Mouse (Mus musculus) splenic B cell, adult 2 months (primary cell): ENCODE data around the gene Adamts3.

Experiments
- DNase-seq: peaks from one replicate; pipeline ENCODE4 v3.0.0-alpha.2; 2011; ENCODE audit warnings: low read depth, low spot score
- H3K27me3 ChIP-seq: 2 replicates; pipeline ENCODE4 v1.6.1; 2012; ENCODE audit warnings: mild to moderate bottlenecking, low read length, moderate library complexity, mixed read lengths; ENCODE audit not compliant: control insufficient read depth, poor library complexity, insufficient read depth, severe bottlenecking
- H3K36me3 ChIP-seq: 2 replicates; pipeline ENCODE4 v1.6.1; 2012; ENCODE audit warnings: mild to moderate bottlenecking, low read length, moderate library complexity, mixed read lengths; ENCODE audit not compliant: control insufficient read depth, poor library complexity, insufficient read depth, severe bottlenecking

The Adamts3 gene

DNA sequence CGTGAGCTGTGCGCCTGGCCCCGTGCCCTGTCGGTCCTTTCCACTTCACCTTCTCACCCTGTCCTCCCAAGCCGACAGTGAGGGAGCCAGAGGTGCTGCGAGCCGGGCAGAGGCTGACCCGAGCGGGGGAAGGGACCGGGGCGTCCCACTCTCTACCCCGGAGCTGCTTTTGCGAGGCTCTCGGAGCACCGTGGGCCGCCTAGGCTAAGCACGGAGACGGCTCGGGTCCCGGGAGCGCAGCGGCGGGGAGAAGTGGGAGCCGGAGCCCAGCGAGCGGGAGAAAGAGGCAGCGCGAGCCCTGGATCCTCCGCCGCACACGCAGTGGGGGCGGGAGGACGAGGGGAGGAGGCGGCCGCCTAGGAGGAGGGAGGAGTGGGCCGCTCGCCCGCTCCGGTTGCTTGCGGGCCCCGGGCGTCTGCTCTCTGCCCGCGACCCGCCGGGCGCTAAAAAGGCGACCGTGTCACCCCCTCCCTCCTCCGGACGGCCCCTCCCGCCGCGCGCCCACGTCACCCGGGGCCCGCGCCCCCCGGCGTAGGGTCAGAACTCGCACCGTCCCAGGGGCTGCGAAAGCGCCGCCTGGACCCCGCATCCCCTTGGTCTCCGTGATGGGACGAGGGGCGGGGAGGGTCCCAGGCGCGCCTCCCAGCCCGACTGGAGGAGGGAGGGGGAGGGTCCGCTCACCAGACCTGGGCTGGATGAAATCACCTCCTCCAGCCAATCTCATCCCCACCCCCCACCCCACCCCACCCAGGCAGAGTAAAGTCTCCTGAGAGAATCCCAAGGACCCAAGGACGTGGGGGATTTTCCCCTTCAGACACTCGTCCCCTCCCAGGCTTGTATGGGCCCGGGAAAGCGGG, at the start of gene Adamts3:
TSS of gene Adamts3 (minus strand) at position 284 of the 857 bp plus-strand sequence.
- H3K27me3 ChIP-seq: no peaks in the 10 kb centered on the region
- no peaks in the 10 kb centered on the region for H3K36me3 ChIP-seq
- no peak for DNase-seq

DNA sequence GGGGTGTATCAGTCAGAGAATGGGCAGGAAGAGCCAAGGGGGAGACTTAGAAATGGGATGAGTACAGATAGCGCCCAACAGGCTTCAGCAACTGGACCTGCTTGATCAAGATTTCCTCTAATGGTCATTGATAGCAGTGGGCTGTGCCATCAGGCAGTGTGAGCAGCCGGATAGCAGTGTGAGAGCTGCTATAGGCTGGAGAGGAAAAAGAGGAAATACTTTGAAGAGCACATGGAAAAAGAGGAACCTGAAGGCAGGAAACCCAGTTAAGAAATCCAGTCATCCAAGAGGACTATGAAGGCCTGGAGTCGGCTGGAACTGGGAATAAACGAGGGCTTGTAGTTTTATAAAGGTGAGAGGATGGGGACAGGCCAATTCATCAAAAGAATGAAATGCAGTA, 48.4 kb upstream of the Adamts3 start:
- DNase-seq: no peak
- H3K36me3 ChIP-seq: no peaks in the 10 kb centered on the region
- H3K27me3 ChIP-seq: no peaks in the 10 kb centered on the region; the same call in 1 of the 2 replicates

- H3K27me3 ChIP-seq: no peaks in the 10 kb centered on the region
- DNase-seq: no peak
- no peaks in the 10 kb centered on the region for H3K36me3 ChIP-seq
These were observed 29.2 kb upstream of the Adamts3 start for GRCm38 (mm10) chr5:89912359-89912758.

DNA sequence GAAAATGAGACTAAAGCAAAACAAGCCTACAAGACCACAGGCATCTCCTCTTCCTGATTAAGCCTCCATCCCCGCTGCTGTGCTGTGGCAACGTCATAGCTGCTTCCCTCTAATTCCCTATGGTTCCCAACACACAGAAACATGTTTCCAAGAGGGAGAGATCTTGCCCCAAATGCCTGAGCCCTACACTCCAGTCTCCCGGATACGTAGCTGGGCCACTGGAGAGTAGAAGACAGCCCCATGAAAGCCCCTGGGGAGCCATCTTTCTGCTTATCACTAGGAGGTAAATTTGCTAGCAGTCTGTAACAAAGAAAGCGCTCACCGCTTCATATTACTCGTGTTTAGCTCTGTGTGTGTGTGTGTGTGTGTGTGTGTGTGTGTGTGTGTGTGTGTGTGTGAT, 28.8 kb upstream of the Adamts3 start:
- Histone ChIP-seq H3K36me3 (no peaks in the 10 kb centered on the region), H3K27me3 (no peaks in the 10 kb centered on the region)
- no peak for DNase-seq

DNA sequence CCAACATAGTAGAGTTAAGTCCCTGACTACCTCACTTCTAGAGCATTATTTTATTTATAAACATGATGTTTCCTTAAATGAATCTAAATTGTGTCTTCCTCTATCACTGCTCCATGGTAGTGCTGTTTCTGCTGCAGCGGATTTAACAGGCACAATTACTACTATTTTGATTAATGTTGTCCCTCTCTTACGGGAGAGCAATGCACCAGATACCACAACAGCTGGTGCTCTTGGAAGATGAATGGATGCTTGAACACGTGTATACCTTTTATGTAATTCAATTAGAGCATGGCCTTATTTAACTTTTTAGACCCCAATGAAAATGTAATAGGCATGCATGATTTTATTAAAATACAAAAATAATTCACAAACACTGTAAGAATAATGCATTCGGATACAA, 28.4 kb upstream of the Adamts3 start:
- no peak for DNase-seq
- no peaks in the 10 kb centered on the region for H3K27me3 ChIP-seq
- H3K36me3 ChIP-seq: no peaks in the 10 kb centered on the region

DNA sequence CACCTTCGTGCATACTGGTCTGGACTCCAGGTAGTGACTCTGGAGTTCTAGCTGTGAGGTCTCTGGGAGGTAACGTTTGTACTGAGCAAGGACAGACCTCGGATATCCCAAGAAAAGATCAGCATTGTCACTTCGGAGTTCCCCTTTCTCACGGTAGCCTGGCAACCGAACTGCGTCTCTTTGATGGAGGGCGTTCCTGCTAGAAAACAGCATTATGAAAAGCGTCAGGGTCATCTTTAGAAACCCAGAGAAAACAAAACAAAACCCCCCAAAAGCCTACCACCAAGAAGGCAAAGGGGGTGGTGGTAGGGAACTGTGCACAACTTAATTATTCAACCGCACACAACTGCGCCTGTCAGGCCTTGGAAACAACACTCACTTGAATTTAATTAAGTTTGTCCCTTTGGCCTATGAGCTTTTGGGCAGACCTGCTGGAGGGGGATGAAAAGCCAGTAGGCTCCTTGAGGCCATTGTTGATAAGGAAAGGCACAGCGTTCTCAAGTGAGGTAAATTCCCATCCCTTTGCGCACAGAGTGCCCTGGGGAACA, 23.8 kb upstream of the Adamts3 start:
- DNase-seq: no peak
- Histone ChIP-seq H3K36me3 (no peaks in the 10 kb centered on the region), H3K27me3 (no peaks in the 10 kb centered on the region)

GRCm38 (mm10) chr5:89901026-89901425, 17.9 kb upstream of the Adamts3 start:
- 0 out of 2 replicates have a peak, but pooled peaks cover 2% of the 10 kb centered on the region for H3K27me3 ChIP-seq
- DNase-seq: no peak
- no peaks in the 10 kb centered on the region for H3K36me3 ChIP-seq

DNA sequence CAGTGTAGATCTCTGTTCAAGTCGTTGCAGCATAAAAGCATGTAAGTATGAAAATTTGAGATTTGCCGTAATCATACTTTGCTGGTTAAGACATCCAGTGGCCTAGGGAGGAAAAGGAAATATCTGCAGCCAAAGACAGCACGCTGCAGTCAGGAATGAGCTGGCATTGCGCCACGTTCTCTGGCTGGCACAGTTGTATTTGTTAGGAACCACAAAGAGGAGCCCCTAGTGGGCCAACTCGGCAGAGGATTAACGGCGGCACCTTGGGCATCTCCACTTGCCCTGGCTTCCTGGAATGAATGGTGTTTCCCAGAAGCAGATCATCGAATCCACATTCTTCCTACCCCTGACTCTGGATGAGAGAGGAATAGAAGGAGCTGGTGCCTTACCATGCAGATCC, 14.4 kb upstream of the Adamts3 start:
- Histone ChIP-seq H3K36me3 (no peaks in the 10 kb centered on the region), H3K27me3 (0 out of 2 replicates have a peak, but pooled peaks cover 2% of the 10 kb centered on the region)
- DNase-seq: no peak

DNA sequence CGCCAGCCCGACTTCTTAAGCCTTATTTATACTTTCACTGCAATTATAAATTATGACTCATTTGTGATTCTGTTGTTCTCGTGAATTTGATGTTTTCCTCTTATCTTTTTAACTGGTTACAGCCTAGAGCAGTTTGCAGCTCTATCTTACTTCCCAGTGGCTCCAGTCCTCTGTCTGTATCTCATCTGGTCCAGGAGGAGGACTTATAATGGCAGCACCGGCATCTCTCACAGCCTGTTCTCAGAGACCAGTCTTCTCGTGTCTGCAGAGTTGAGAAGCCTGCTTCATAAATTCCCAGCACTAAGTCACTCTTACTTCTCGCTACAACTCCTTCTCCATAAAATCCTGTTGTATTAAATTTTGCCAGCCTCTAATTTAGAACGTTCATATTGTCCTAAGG, 12.4 kb upstream of the Adamts3 start:
- Histone ChIP-seq H3K36me3 (no peaks in the 10 kb centered on the region), H3K27me3 (0 out of 2 replicates have a peak, but pooled peaks cover 2% of the 10 kb centered on the region)
- no peak for DNase-seq

DNA sequence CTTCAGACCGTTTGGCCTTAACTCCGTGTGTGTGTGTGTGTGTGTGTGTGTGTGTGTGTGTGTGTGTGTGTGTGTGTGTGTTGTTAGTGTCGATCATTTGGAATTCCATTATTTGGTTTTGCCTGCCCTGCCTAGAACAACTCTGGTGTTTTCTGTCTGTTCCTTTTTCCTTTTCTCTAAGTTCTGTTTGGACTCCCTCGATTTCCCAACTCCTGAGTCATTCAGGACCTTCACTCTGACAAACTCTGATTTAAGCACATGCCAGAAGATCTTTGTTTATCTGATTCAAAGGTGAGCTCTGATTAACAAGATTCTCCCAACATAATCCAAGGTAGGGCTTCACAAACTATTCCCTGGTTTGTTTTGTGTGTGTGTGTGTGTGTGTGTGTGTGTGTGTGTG, 1.9 kb upstream of the Adamts3 start:
- no peak for DNase-seq
- Histone ChIP-seq H3K27me3 (no peaks in the 10 kb centered on the region), H3K36me3 (no peaks in the 10 kb centered on the region)

GRCm38 (mm10) chr5:89883908-89884204, 722 bp upstream of the Adamts3 start:
- Histone ChIP-seq H3K36me3 (no peaks in the 10 kb centered on the region), H3K27me3 (no peaks in the 10 kb centered on the region)
- no peak for DNase-seq

GRCm38 (mm10) chr5:89882091-89882734, 921 bp downstream of the Adamts3 start:
- H3K27me3 ChIP-seq: no peaks in the 10 kb centered on the region
- no peaks in the 10 kb centered on the region for H3K36me3 ChIP-seq
- DNase-seq: no peak

DNA sequence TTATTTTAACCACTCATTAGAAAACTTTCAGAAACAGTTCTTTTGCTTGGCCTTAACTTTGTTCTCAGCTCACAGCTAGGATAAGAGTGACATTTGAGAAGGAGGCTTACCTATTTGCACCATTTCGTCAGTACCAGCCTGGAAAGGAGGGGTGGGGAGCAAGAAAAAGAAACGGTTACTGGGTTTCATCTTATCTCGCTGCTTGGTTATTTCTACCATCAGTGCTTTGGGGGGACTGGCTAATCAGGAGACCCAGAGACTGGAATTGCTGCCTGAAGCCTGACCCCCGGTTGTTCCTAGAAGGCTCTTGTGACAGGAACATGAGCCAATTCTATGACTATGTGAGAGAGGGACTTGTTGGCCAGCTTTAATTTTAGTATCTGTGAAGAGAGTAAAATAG, 1.7 kb downstream of the Adamts3 start:
- no peaks in the 10 kb centered on the region for H3K27me3 ChIP-seq
- DNase-seq: no peak
- H3K36me3 ChIP-seq: no peaks in the 10 kb centered on the region

GRCm38 (mm10) chr5:89878866-89879392, 4.2 kb downstream of the Adamts3 start:
- H3K27me3 ChIP-seq: no peaks in the 10 kb centered on the region
- DNase-seq: no peak
- H3K36me3 ChIP-seq: no peaks in the 10 kb centered on the region

DNA sequence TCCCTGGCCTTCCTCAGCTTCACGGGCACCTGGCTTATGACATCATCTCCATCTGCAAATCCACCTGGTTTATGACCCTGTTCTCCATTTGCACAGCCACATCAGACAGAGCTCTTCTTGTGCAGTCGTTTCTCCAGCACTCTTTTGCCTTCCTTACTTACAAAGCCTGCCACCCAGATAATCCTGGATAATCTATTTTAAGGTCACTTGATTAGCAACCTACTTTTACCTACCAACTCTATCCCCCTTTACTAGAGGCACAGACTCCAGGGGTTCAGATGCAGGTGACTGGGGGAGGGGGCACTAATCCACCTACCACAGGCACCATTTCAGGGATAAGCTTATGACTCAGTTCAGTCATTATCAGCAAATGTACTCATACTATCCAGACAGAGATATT, 10.5 kb downstream of the Adamts3 start:
- DNase-seq: no peak
- H3K27me3 ChIP-seq: no peaks in the 10 kb centered on the region
- no peaks in the 10 kb centered on the region for H3K36me3 ChIP-seq
